Mouse (Mus musculus): Measurements from ENCODE around the gene Ctps.

Gene Ctps

DNA sequence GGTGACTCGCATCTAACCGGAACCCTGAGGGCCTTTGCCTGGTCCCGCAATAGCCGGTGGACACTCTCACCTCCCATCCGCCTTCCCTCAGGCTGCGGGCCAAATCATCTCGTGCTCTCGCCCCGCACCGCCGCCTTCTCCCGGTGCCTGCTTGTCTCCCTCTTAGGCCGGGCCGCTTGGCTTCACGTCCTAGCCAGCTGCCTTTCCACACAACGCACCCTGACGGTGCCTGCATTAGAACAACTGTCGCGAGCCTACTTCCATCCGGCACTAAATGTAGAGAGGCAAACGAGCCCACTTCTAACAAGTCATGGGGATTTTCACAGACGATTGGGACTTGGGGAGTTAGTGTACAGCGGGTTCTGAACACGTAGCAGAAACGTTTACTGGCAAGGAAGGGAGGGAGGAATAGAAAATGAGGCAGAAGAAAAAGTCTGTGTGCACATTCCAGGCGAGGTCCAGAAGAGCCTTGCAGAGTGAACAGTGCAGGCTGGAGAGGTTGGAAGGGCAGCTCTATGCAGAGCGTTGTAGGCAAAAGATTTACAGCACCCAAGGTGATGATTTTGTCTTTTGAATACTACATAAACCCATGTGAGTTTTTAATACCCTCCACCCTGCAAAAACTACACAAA, 478 bp upstream of the Ctps start:
- peak; percentile 66 for DNase-seq (ENCODE audit: low read depth, low spot score)

DNA sequence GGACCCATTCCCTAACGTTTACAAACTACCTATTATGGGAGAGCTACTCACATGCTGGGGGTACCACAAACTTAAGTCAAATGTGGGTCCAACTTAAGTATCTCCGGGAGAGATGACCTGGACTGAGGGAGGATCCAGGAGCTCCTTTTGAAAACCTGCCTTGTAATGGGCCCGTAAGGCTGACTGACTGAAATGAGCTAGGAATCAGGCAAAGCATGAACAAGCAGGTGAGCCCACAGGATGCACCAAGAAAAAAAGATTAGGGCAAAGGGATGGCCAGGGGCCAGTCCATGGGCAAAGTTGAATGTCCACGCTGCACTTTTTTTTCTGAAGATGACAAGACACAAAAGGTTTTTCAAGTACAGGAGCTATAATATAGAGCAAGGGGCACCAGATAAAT, 1.1 kb downstream of the Ctps start:
- DNase-seq (ENCODE audit: low read depth, low spot score) = no peak

DNA sequence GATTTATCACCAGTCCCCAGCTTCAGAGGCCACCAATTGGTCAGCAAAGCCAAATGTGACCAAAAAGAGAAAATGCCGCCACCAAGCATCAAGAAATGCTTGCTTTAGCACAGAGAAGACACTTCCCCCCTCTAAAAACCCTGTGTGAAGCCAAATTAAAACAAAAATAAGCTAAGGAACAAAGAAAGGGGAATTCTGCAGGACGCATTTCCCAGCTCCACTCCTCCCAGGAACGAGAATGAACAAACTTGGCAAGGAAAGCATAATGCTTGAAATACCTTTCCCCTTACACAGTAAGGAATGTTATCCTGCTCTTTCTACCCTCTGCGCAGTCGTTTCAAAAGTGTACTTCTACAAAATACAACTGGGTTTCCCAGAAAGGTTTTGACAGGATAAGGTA, 2.1 kb downstream of the Ctps start:
- DNase-seq (ENCODE audit: low read depth, low spot score) = peak; percentile 86

DNA sequence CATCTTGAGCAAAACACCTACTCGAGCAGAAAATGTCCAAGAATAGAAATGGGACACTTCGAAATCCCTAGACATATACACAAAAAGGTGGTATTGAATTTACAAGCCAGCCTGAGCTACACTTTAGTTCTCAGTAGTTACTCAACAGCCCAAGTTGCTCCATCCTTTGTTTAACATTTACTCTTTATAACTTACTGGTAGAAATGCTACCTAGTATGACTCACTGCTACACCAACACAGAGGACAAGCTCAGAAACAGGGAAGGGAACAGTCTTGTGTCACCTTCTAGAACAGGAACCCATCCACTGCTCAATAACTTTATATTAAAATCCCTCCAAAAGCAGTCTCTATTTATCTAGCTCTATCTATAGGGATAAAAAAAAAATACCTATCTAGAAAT, 4.3 kb downstream of the Ctps start:
- peak; percentile 19 for DNase-seq (ENCODE audit: low read depth, low spot score)

DNA sequence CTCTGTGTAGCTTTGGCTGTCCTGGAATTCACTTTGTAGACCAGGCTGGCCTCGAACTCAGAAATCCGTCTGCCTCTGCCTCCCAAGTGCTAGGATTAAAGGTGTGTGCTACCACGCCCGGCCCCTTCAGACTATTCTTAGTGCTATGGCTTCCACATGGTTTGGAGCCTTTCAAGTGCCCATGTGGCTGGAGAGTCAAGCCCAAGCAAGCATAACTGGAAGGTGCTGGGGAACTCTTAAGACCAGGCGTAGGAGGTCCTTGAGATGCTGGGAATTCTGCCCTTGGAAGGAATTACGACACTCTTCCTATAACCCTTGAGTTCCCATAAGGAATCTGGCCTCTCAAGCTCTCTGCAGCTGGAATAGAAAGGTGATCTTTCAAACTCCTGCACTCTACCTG, 13.5 kb downstream of the Ctps start:
- DNase-seq (ENCODE audit: low read depth, low spot score) = no peak

DNA sequence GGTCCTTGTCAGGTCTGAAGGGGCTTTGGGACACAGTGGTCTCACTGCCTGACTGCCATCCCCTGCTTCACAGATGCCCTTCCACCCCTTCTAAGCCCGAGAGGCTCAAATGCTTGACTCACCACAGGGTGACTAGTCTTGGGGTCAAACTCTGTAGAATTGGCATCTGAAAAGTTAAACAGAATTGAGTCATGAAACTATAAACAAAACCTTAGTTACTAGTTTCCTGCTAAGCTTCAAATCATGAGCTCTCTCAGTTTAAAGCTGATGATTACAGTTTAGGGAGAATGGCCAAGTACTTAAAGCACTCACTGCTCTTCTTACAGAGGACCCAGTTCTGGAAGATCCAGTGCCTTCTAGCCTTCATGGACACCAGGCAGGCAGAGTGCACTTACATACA, 25.2 kb downstream of the Ctps start:
- DNase-seq (ENCODE audit: low read depth, low spot score) = peak; percentile 51

DNA sequence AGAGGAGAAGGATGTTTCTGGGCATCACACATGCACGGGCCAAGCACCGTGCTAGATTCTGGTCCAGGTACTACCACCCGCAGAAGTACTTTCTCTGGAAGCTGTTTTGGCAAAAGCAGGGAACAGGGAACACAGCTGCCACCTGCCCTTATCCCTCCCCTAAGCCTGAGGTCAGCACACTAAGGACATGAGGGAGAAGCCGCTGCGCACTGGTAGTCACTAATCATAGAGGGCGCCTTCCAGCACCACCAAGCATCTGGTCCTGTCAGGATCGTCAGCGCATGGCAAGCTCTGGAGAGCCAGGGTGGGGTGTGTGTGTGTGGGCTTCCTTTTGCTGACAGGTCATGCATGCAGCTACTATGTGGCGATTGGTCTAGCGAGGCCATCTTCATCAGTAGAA, 31.4 kb downstream of the Ctps start:
- DNase-seq (ENCODE audit: low read depth, low spot score) = no peak

DNA sequence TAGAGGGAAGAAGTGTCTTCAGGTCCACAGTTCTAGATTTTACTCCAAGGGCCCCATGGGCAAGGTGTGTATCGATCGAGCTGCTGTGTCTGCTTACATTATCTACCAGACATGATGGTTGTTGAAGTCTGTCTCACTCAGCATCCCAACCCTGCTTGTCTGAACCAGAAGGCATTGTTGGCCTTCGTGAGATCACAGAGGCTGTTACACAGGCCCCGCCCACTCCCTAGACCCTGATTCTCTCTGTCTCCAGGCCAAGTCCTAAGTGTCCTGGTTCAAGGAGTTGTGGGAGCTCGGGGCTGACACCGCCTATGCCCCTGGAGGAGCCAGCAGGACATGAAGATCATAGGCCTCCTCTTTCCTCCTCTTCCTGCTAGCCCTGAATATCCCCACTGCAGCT, 38.1 kb downstream of the Ctps start, which contains the start of gene Slfnl1:
TSS of gene Slfnl1 (plus strand) at position 246 of the 400 bp plus-strand sequence.
- DNase-seq (ENCODE audit: low read depth, low spot score) = no peak

DNA sequence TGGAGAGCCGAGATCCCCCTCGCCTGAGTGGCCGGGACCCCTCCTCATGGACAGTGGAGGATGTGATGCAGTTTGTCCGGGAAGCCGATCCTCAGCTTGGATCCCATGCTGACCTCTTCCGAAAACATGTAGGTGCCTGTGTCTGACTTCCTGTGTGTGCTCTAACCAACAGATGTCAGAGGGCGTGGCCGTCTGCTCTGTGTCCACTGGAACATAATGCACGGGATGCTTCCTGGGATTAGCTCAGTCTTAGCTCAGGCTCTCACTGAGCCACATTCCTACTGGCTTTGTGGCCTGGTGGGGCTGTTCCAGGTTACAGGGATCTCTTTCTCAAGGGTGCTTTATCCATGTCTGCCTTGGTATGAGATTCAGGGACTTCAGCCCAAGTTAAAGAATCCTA, 41.9 kb downstream of the Ctps start:
- peak; percentile 19 for DNase-seq (ENCODE audit: low read depth, low spot score)

DNA sequence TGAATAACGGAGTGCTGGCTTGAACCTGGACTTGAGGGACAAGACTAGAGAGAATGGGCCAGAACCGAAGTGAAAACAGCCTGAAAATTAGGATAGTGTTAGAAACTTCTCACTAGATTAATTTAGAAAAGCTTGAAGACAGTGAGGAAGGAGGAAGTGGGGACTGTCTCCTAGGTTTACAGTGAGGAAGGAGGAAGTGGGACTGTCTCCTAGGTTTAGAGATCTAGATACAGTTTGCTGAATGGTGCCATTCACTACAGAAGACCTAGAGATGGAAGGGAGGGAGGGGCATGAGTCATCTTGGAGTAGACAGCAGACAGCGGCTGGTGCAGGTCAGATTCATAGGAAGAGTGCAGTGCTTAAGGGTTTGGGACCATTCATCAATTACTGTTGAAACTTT, 47.0 kb downstream of the Ctps start:
- DNase-seq (ENCODE audit: low read depth, low spot score) = peak; percentile 18

DNA sequence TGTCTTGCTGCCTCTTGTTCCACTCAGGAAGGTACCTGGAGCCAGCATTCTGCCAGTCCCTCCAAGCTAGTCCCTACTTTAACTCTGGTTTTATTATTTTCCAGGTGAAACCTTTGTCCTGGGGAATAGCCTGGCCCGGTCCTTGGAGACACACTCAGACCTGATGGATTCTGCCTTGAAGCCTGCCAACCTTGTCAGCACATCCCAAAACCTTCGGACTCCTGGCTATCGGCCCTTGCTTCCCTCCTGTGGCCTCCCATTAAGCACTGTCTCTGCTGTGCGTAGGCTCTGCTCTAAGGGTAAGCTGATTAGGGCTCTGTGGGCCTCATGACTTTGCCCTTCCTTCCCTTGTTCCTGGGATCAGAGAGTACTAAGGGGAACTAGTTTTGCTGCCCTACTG, 47.7 kb downstream of the Ctps start:
- no peak for DNase-seq (ENCODE audit: low read depth, low spot score)

DNA sequence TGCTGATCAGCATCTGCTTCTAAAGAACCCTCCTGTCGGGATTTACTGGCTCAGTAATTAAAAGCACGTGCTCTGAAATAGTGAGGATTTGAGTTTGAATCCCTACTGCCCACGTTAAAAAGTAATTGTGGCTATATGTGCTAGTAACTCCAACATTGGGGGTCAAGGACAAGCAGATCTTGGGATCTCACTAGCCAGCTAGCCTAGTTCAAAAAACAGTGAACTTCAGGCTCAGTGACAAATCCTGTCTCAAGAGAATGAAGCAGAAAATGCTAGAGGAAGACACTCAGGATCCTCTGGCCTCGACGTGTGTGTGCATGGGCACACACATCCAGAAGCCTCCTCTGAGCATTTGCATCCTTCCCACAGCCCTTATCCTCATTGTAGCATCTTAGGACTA, 48.3 kb downstream of the Ctps start:
- no peak for DNase-seq (ENCODE audit: low read depth, low spot score)

DNA sequence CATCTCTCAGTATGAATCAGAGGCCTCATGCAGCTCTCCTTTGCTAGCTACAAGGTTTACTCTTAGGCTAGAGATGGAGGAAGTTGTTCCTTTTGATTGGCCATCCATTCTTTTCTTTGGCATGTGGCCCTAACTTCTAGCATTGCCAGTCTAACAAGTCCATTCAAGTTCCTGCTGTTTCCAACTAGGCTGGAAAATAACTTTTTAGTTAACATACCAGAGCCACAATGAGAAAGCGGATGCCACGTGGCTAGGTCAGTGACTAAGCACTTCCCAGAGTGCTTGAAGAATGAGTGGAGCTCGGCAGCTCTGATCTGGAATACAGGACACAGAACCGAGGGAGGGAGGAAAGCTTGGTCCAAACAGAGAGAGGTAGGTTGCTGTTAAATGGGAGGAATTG, 52.7 kb downstream of the Ctps start:
- DNase-seq (ENCODE audit: low read depth, low spot score) = peak; percentile 95

DNA sequence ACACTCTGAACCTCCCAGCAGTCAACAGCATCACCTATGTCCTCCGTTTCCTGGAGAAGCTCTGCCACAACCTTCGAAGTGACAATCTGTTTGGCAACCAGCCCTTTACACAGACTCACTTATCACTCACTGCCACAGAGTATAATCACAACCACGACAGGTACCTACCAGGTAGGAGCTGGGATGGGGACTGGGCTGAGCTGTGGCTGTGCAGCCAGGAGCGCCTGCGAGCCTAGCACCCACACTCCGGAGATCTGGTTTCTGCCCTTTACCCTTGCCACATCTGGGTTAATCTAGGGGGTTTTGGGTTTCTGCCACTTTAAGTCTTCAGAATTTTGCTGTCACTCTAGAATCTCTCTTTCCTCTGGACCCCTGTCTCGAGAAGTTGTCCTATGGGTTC, 53.2 kb downstream of the Ctps start:
- DNase-seq (ENCODE audit: low read depth, low spot score) = peak; percentile 7

DNA sequence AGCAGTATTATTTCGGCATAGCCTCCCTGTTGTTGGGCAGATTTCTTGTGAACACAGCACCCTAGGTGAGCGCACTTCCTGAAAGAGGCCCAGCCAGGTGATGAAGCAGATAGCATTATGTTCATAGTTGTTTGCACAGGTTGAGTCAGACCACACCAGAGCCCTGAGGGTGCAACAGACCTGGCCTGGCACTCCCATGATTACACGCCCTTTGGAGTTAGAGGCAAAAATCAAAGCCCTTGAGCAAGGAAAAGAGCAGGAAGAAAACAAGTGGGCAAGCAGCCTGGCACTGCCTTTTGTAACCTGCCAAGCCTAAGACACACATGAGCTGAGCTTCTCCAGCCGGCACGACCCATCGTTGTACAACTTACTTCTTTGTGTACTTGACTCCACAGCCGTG, 53.6 kb downstream of the Ctps start:
- no peak for DNase-seq (ENCODE audit: low read depth, low spot score)

DNA sequence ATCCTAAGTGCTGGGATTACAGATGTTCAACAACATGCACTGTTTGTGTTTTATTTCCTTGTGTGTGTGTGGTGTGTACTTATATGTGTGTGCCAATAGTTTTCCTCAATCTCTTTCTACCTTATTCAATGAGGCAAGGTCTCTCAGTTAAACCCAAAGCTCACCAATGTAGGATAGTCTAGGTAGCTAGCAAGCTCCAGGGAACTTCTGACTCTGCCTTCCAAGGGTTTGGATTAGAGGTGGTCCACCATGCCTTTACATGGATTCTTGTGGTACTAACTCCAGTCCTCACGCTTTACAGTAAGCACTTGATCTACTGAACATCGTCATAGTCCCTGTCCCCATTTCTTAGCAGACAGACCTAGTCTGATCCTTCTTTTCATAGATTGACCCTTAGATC, 55.7 kb downstream of the Ctps start:
- no peak for DNase-seq (ENCODE audit: low read depth, low spot score)

DNA sequence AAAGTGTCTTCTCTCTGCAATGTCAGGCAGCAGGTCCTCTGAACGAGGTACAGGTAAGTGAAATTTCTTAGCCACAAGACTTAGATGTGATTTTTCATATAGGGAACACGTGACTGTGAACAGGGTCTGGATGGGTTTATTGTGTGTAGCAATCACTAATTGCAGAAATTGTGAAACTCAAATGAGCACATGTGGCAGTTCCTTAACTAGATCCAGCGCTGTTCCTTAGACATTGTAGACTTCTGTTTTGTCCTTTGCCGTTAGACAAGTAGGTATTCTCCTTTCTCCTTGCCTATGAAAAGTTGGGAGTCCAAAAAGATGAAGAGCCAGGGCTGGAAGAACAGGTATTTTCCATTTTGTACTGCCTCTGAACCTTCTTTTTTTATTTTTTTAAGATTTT, 58.9 kb downstream of the Ctps start:
- no peak for DNase-seq (ENCODE audit: low read depth, low spot score)

DNA sequence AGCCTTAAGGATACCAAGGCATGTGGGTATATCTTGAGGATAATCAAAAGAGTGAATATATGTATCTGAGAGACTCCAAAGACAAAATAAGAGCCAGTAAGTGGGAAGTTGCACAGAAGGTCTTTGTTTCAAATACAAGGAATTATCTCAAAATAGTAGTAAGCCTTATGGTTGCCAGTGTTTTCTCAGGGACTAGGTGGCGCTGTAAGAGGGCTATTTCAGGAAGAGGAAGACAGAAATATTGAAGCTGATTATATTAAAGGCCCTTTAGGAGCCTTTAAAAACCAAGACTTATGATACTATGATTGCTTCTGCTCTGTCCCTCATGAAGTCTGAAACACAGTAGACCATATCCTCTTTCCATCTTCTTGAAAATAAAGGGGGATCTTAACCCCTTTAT, 63.1 kb downstream of the Ctps start:
- no peak for DNase-seq (ENCODE audit: low read depth, low spot score)
